Mouse (Mus musculus): ENCODE data around the gene Chst2.

DNA sequence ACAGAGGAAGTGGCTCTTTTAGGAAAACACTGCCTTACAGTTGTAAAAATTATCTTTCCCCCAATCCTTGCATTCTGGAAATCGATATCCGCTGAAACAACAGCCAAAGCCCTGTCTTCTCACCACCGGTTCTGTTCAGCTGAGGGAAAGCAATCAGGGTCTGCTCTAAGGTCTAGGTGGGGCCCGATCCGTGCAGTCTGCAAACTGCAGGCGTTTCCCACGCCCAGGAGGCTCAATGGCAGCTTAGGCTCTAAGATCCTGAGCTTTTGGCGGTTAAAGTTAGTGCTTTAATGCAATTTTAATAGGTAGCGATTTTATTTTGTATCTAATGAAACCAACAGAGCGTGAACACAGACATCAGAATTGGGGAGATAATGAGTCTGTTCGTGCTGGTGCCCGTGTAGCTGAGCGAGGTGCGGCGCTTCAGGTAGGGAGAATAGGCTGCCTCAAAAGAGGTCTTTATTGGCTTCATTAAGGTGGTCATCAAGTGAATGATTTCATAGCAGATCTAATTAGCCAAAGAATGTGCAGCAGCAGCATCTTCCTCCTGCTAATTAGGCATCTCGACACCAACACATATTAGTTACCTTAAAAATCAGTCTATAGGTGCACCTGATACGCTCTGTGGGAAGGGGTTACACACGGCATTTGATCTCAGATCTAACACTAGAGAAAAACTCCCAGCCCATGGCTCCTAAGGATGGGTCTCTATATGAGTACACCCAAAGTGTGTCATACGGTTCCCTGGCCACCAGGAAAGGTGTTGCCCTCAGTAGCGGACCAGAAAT lies 29.2 kb upstream of the Chst2 start:
- TF ChIP-seq POLR2A (IDR thresholded peaks at IDR 0.05; ENCODE audit: low read depth, low read length) (no peak), CTCF (conservative IDR thresholded peaks at IDR 0.05; ENCODE audit: insufficient read depth, insufficient read length, low read depth, low read length) (no peak)

Measured in kidney, adult 2 months (tissue).